Mouse (Mus musculus): ENCODE data around the gene Cntn4. TPM values are rescaled to one million over a fixed set of nuclear protein-coding genes. Genes with fewer than 3 reads are reported as not detected.

Gene Cntn4
- polyA plus RNA-seq, 1 experiment from 2014 or later: 34.0 TPM

DNA sequence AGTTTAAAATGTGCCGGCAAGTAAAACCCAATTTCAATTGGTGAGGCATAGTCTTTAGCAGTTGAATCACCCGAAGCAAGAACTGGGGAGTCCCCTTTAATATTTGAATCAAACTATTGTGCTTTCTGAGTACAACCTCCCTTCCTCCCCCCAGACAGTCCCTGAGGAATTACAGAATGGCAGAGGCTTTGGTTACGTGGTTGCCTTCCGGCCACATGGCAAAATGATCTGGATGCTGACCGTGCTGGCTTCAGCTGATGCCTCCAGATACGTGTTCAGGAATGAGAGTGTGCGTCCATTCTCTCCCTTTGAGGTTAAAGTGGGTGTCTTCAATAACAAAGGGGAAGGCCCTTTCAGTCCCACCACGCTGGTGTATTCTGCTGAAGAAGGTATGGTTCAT lies 998.1 kb downstream of the Cntn4 start:
- Histone ChIP-seq H3K27ac (no peak overlapping the region), H3K9ac (no peak overlapping the region), H3K9me3 (ENCODE audit: control insufficient read depth, low read length) (no peaks in the 10 kb centered on the region), H3K4me3 (replicated peaks; ENCODE audit: low read length) (no peak overlapping the region), H3K27me3 (ENCODE audit: control insufficient read depth, insufficient read depth, low read length) (no peaks in the 10 kb centered on the region), H3K36me3 (replicated peaks; ENCODE audit: control insufficient read depth, insufficient read depth) (no peaks in the 10 kb centered on the region), H3K4me2 (replicated peaks) (no peak overlapping the region), H3K4me1 (replicated peaks; ENCODE audit: control insufficient read depth, insufficient read depth, low read length) (no peaks in the 10 kb centered on the region)
- 86% methylated on average over 8 of the region's 8 CpGs for WGBS
- DNase-seq (ENCODE audit: low spot score) (no peak), ATAC-seq (ENCODE audit: low FRiP score) (no peak)

DNA sequence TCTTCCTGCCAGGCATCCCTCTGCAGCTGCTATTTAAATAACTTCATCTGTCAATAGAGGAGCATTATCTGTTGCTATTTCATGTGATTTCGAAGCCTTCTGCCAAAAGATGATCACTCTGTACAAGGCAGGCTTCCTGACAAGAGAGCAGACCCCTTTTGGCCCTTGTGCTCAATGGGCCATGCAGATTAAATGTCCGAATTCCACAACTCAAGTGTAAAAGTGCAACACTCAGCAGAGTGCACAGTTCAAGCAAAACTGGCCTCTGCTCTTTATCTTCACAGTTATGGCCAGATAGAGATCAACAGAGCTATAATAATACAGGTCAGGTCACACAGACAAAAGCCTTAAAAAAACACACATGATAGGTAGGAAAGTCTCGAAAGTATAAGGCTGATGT lies 1024.5 kb downstream of the Cntn4 start:
- Histone ChIP-seq H3K27ac (no peak overlapping the region), H3K36me3 (replicated peaks; ENCODE audit: control insufficient read depth, insufficient read depth) (no peaks in the 10 kb centered on the region), H3K9me3 (ENCODE audit: control insufficient read depth, low read length) (no peaks in the 10 kb centered on the region), H3K9ac (no peak overlapping the region), H3K27me3 (ENCODE audit: control insufficient read depth, insufficient read depth, low read length) (no peaks in the 10 kb centered on the region), H3K4me1 (replicated peaks; ENCODE audit: control insufficient read depth, insufficient read depth, low read length) (no peaks in the 10 kb centered on the region), H3K4me2 (replicated peaks) (no peak overlapping the region), H3K4me3 (replicated peaks; ENCODE audit: low read length) (no peak overlapping the region)
- WGBS: 67% methylated on average over 3 of the region's 3 CpGs
- DNase-seq (ENCODE audit: low spot score): no peak
- no peak for ATAC-seq (ENCODE audit: low FRiP score)

DNA sequence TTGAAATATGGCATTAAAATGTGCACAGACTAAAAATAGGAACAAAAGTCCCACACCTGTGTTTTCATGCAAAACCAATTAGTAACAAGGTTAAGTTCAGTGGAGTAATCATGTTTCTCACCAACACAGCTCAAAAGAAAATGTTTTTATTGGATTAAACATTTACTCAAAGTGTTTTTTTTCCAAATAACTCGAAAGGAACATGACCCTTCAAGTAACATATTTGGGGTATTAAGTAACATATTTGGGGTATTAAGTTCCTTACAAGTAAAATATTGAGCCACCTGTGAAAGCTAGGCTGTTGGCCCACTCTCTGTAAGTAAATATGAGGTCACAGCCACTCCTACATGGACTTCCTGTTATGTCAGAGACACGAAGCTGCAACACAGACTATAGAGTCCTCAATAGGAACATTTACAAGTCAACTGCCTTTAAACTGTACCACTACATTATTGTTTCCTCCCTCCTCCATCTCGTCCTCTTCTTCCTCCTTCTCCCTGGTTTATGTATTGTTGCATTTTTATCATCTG lies 1028.1 kb downstream of the Cntn4 start:
- Histone ChIP-seq H3K27ac (no peak overlapping the region), H3K4me1 (replicated peaks; ENCODE audit: control insufficient read depth, insufficient read depth, low read length) (no peaks in the 10 kb centered on the region), H3K27me3 (ENCODE audit: control insufficient read depth, insufficient read depth, low read length) (no peaks in the 10 kb centered on the region), H3K9me3 (ENCODE audit: control insufficient read depth, low read length) (no peaks in the 10 kb centered on the region), H3K9ac (no peak overlapping the region), H3K36me3 (replicated peaks; ENCODE audit: control insufficient read depth, insufficient read depth) (no peaks in the 10 kb centered on the region), H3K4me2 (replicated peaks) (no peak overlapping the region), H3K4me3 (replicated peaks; ENCODE audit: low read length) (no peak overlapping the region)
- DNase-seq (ENCODE audit: low spot score) (no peak), ATAC-seq (ENCODE audit: low FRiP score) (no peak)
- 68% methylated on average over 3 of the region's 3 CpGs for WGBS

DNA sequence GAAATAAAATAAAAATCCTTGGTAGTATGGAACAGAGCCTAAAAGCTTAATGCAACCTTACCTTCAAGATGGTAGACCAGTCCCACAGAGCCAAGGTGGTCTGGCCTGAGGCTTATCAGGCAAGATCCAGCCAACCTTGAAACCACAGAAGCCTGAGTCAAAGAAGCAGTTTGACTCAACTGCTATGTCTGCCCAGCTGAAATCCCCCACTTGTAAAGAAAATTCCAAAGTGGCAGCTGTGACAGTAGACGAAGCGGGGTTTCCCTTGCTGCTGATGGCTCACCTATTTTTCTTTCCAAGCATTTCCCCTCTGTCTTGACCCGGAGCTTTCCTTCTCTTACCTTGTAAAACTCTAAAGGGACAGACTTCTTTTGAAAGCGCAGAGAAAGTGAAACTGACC lies 1048.2 kb downstream of the Cntn4 start:
- no peak for ATAC-seq (ENCODE audit: low FRiP score)
- WGBS: 91% methylated on average over 4 of the region's 4 CpGs
- DNase-seq (ENCODE audit: low spot score): no peak
- no peaks in the 10 kb centered on the region for H3K4me1 ChIP-seq (replicated peaks; ENCODE audit: control insufficient read depth, insufficient read depth, low read length)
- H3K4me3 ChIP-seq (replicated peaks; ENCODE audit: low read length): no peak overlapping the region
- no peak overlapping the region for H3K9ac ChIP-seq
- H3K36me3 ChIP-seq (replicated peaks; ENCODE audit: control insufficient read depth, insufficient read depth): no peaks in the 10 kb centered on the region
- H3K27ac ChIP-seq: no peak overlapping the region
- no peaks in the 10 kb centered on the region for H3K9me3 ChIP-seq (ENCODE audit: control insufficient read depth, low read length)
- no peaks in the 10 kb centered on the region for H3K27me3 ChIP-seq (ENCODE audit: control insufficient read depth, insufficient read depth, low read length)
- no peak overlapping the region for H3K4me2 ChIP-seq (replicated peaks)

DNA sequence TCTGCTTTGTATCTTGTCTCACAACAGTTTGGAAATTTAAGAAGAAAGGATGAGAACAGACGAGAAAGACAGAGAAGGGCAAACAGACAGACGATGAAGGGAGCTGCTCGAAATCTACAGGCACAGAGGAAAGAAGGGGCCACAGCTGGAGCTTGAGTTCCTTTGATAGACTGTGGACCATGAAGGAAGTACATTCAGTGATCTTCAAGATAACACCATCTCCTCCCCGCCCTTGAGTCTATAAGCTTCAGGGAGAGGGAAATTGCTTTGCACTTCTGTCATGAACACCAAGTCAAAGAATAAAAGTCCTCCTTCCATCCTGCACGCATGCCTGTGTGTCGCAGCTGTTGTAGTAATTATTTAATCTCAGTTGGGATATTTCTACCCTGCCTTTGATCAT lies 1048.6 kb downstream of the Cntn4 start:
- Histone ChIP-seq H3K4me2 (replicated peaks) (no peak overlapping the region), H3K4me3 (replicated peaks; ENCODE audit: low read length) (no peak overlapping the region), H3K36me3 (replicated peaks; ENCODE audit: control insufficient read depth, insufficient read depth) (no peaks in the 10 kb centered on the region), H3K27ac (no peak overlapping the region), H3K27me3 (ENCODE audit: control insufficient read depth, insufficient read depth, low read length) (no peaks in the 10 kb centered on the region), H3K9ac (no peak overlapping the region), H3K4me1 (replicated peaks; ENCODE audit: control insufficient read depth, insufficient read depth, low read length) (no peaks in the 10 kb centered on the region), H3K9me3 (ENCODE audit: control insufficient read depth, low read length) (no peaks in the 10 kb centered on the region)
- ATAC-seq (ENCODE audit: low FRiP score) (no peak), DNase-seq (ENCODE audit: low spot score) (no peak)
- 82% methylated on average over 6 of the region's 6 CpGs for WGBS

DNA sequence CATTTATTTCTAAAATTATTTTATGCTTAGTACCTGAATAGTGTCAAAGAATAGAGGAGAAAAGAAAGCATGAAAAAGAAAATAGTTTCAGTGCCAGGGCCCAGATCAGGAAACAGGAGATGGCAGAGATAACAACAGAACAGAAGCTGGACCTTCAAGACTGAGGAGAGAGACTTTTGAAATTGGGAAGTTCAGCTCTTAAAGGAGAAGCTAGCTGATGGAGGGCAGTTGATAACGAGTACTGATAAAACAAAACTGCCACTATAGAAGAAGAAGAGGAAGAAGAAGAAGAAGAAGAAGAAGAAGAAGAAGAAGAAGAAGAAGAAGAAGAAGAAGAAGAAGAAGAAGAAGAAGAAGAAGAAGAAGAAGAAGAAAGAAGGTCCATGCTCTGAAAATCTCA lies 1050.2 kb downstream of the Cntn4 start:
- Histone ChIP-seq H3K4me1 (replicated peaks; ENCODE audit: control insufficient read depth, insufficient read depth, low read length) (no peaks in the 10 kb centered on the region), H3K4me3 (replicated peaks; ENCODE audit: low read length) (no peak overlapping the region), H3K9ac (no peak overlapping the region), H3K4me2 (replicated peaks) (no peak overlapping the region), H3K9me3 (ENCODE audit: control insufficient read depth, low read length) (no peaks in the 10 kb centered on the region), H3K27ac (no peak overlapping the region), H3K36me3 (replicated peaks; ENCODE audit: control insufficient read depth, insufficient read depth) (no peaks in the 10 kb centered on the region), H3K27me3 (ENCODE audit: control insufficient read depth, insufficient read depth, low read length) (no peaks in the 10 kb centered on the region)
- WGBS: 92% methylated on average over 1 of the region's 1 CpGs
- DNase-seq (ENCODE audit: low spot score) (no peak), ATAC-seq (ENCODE audit: low FRiP score) (no peak)

DNA sequence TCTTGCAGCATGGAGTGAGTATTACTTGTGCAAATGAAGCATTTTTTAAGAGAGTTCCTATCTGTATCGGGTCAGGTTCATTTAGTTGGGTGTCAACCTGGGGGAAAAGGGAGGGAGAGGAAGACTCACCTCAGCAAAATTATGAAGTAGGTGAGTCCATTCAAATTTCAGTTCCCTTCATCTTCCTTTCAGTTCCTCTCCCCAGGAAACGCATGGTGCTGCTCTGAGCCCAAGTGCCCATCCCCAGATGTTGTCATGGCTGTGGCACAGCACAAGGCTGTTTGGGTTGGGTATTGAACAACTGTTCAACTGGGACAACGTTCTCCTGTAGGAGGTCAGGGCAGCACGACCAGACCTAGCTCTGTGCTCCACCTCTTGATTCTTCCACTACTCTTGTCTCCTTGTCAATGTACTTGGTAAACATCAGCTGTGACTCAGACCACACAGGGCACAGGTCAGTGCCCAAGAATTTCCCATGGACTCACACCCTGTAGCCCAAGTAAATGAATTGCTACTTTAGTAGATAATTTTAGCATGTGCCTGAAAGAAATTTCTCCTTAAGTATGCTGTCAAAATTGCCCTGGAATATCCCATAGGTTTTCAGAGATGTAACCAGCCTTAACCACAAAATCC lies 1052.3 kb downstream of the Cntn4 start:
- Histone ChIP-seq H3K27me3 (ENCODE audit: control insufficient read depth, insufficient read depth, low read length) (no peaks in the 10 kb centered on the region), H3K4me1 (replicated peaks; ENCODE audit: control insufficient read depth, insufficient read depth, low read length) (no peaks in the 10 kb centered on the region), H3K9me3 (ENCODE audit: control insufficient read depth, low read length) (no peaks in the 10 kb centered on the region), H3K4me3 (replicated peaks; ENCODE audit: low read length) (no peak overlapping the region), H3K27ac (no peak overlapping the region), H3K36me3 (replicated peaks; ENCODE audit: control insufficient read depth, insufficient read depth) (no peaks in the 10 kb centered on the region), H3K4me2 (replicated peaks) (no peak overlapping the region), H3K9ac (no peak overlapping the region)
- no peak for ATAC-seq (ENCODE audit: low FRiP score)
- WGBS: 84% methylated on average over 4 of the region's 4 CpGs
- no peak for DNase-seq (ENCODE audit: low spot score)

DNA sequence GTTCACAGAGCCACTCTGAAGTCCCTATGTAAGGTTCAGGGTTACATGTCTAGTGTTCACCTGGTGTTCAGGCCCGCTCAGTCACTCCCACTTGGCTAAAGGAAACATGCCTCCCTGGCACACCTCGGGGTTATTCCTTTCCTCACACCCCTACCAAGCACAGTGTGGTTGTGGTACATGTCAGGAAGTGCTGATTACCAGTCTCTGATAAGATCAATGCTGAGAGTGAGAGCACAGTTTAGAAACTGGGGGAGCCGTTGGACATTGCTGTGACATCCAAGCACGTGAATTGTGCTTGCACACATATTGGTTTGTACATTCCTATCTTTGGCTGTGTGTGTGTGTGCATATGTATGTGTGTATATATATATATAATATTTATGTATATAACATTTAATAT lies 1055.1 kb downstream of the Cntn4 start:
- no peaks in the 10 kb centered on the region for H3K9me3 ChIP-seq (ENCODE audit: control insufficient read depth, low read length)
- H3K4me3 ChIP-seq (replicated peaks; ENCODE audit: low read length): no peak overlapping the region
- ATAC-seq (ENCODE audit: low FRiP score) (no peak), DNase-seq (ENCODE audit: low spot score) (no peak)
- no peak overlapping the region for H3K9ac ChIP-seq
- H3K4me1 ChIP-seq (replicated peaks; ENCODE audit: control insufficient read depth, insufficient read depth, low read length): no peaks in the 10 kb centered on the region
- H3K27ac ChIP-seq: no peak overlapping the region
- H3K4me2 ChIP-seq (replicated peaks): no peak overlapping the region
- no peaks in the 10 kb centered on the region for H3K36me3 ChIP-seq (replicated peaks; ENCODE audit: control insufficient read depth, insufficient read depth)
- WGBS: 91% methylated on average over 4 of the region's 4 CpGs
- H3K27me3 ChIP-seq (ENCODE audit: control insufficient read depth, insufficient read depth, low read length): no peaks in the 10 kb centered on the region

DNA sequence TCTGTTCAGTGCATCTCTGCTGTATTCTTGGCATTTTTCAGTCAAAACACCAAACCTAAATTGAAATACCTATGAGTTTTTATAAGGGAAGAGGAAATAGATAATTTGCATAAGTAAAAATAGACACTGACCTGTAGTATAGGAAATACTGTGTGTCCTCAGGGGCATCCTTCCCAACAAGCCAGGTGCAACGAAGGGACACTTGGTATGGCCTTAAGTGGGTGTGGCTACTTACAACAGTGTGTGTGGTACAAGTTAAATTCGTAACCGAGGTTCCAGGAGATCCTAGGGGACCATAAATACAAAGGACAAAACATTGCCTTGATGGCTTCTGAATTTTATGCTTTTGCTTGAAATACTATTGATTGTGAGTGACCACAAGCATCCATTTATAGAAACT lies 1060.8 kb downstream of the Cntn4 start:
- H3K9me3 ChIP-seq (ENCODE audit: control insufficient read depth, low read length): no peaks in the 10 kb centered on the region
- no peaks in the 10 kb centered on the region for H3K4me1 ChIP-seq (replicated peaks; ENCODE audit: control insufficient read depth, insufficient read depth, low read length)
- H3K27ac ChIP-seq: no peak overlapping the region
- WGBS: 82% methylated on average over 3 of the region's 3 CpGs
- no peaks in the 10 kb centered on the region for H3K36me3 ChIP-seq (replicated peaks; ENCODE audit: control insufficient read depth, insufficient read depth)
- DNase-seq (ENCODE audit: low spot score) (no peak), ATAC-seq (ENCODE audit: low FRiP score) (no peak)
- H3K27me3 ChIP-seq (ENCODE audit: control insufficient read depth, insufficient read depth, low read length): no peaks in the 10 kb centered on the region
- no peak overlapping the region for H3K4me2 ChIP-seq (replicated peaks)
- H3K4me3 ChIP-seq (replicated peaks; ENCODE audit: low read length): no peak overlapping the region
- H3K9ac ChIP-seq: no peak overlapping the region

Measured in hindbrain, embryonic 14.5 days (tissue).